Mouse (Mus musculus): ENCODE measurements at regions not wholly inside any gene's neighbourhood (a gene's known extent, or its start where the extent isn't known, plus 50 kb on each side); places are given as distances from the start of the nearest gene placed in this dataset.
"Not testable (repeated sequence)": the region's sequence is repeated elsewhere in the genome, so short reads cannot be mapped to it uniquely, and the experiment has no call there.

- Histone ChIP-seq H3K27me3 (ENCODE audit: control insufficient read depth, insufficient read depth, low read length) (no peaks in the 10 kb centered on the region), H3K36me3 (ENCODE audit: control insufficient read depth, insufficient read depth, low read length) (no peaks in the 10 kb centered on the region), H3K4me2 (ENCODE audit: low read length) (no peak overlapping the region), H3K4me1 (ENCODE audit: control insufficient read depth in 2 of 2, insufficient read depth in 2 of 2, low read length in 2 of 2) (no peaks in the 10 kb centered on the region), H3K4me3 (ENCODE audit: control insufficient read depth in 1 of 2, insufficient read depth in 1 of 2, low read depth in 1 of 2, low read length in 2 of 2) (no peak overlapping the region), H3K9me3 (ENCODE audit: control insufficient read depth, low read length) (no peaks in the 10 kb centered on the region), H3K9ac (ENCODE audit: low read length) (no peak overlapping the region), H3K27ac (replicated peaks in 1 of 2; ENCODE audit: control insufficient read depth in 1 of 2, insufficient read depth in 1 of 2, low read depth in 2 of 2, low read length in 2 of 2) (no peak overlapping the region)
- no peak for ATAC-seq (ENCODE audit: insufficient number of reproducible peaks, insufficient read depth, low FRiP score, low read depth)
- 88% methylated on average over 6 of the region's 6 CpGs for WGBS
Measured at GRCm38 (mm10) chr12:77891452-77891851, 302.6 kb upstream of the Gm6657 start.

GRCm38 (mm10) chr12:77894238-77894637 lies 299.8 kb upstream of the Gm6657 start:
- H3K27ac ChIP-seq (replicated peaks in 1 of 2; ENCODE audit: control insufficient read depth in 1 of 2, insufficient read depth in 1 of 2, low read depth in 2 of 2, low read length in 2 of 2) = no peak overlapping the region
- H3K36me3 ChIP-seq (ENCODE audit: control insufficient read depth, insufficient read depth, low read length) = no peaks in the 10 kb centered on the region
- H3K4me3 ChIP-seq (ENCODE audit: control insufficient read depth in 1 of 2, insufficient read depth in 1 of 2, low read depth in 1 of 2, low read length in 2 of 2) = no peak overlapping the region
- H3K4me1 ChIP-seq (ENCODE audit: control insufficient read depth in 2 of 2, insufficient read depth in 2 of 2, low read length in 2 of 2) = no peaks in the 10 kb centered on the region
- H3K4me2 ChIP-seq (ENCODE audit: low read length) = no peak overlapping the region
- H3K9ac ChIP-seq (ENCODE audit: low read length) = no peak overlapping the region
- no peak for ATAC-seq (ENCODE audit: insufficient number of reproducible peaks, insufficient read depth, low FRiP score, low read depth)
- no peaks in the 10 kb centered on the region for H3K27me3 ChIP-seq (ENCODE audit: control insufficient read depth, insufficient read depth, low read length)
- H3K9me3 ChIP-seq (ENCODE audit: control insufficient read depth, low read length) = no peaks in the 10 kb centered on the region

GRCm38 (mm10) chr12:77895508-77895907 lies 298.5 kb upstream of the Gm6657 start:
- Histone ChIP-seq H3K27ac (replicated peaks in 1 of 2; ENCODE audit: control insufficient read depth in 1 of 2, insufficient read depth in 1 of 2, low read depth in 2 of 2, low read length in 2 of 2) (no peak overlapping the region), H3K27me3 (ENCODE audit: control insufficient read depth, insufficient read depth, low read length) (no peaks in the 10 kb centered on the region), H3K4me2 (ENCODE audit: low read length) (no peak overlapping the region), H3K36me3 (ENCODE audit: control insufficient read depth, insufficient read depth, low read length) (no peaks in the 10 kb centered on the region), H3K9me3 (ENCODE audit: control insufficient read depth, low read length) (no peaks in the 10 kb centered on the region), H3K4me1 (ENCODE audit: control insufficient read depth in 2 of 2, insufficient read depth in 2 of 2, low read length in 2 of 2) (no peaks in the 10 kb centered on the region), H3K4me3 (ENCODE audit: control insufficient read depth in 1 of 2, insufficient read depth in 1 of 2, low read depth in 1 of 2, low read length in 2 of 2) (no peak overlapping the region), H3K9ac (ENCODE audit: low read length) (no peak overlapping the region)
- no peak for ATAC-seq (ENCODE audit: insufficient number of reproducible peaks, insufficient read depth, low FRiP score, low read depth)
- WGBS = 60% methylated on average over 2 of the region's 2 CpGs

GRCm38 (mm10) chr12:77898974-77899373 lies 295.1 kb upstream of the Gm6657 start:
- not testable (repeated sequence) for H3K27me3 ChIP-seq (ENCODE audit: control insufficient read depth, insufficient read depth, low read length); H3K4me1 ChIP-seq (ENCODE audit: control insufficient read depth in 2 of 2, insufficient read depth in 2 of 2, low read length in 2 of 2); ATAC-seq (ENCODE audit: insufficient number of reproducible peaks, insufficient read depth, low FRiP score, low read depth); H3K27ac ChIP-seq (replicated peaks in 1 of 2; ENCODE audit: control insufficient read depth in 1 of 2, insufficient read depth in 1 of 2, low read depth in 2 of 2, low read length in 2 of 2); H3K4me2 ChIP-seq (ENCODE audit: low read length); H3K36me3 ChIP-seq (ENCODE audit: control insufficient read depth, insufficient read depth, low read length); H3K9me3 ChIP-seq (ENCODE audit: control insufficient read depth, low read length); H3K4me3 ChIP-seq (ENCODE audit: control insufficient read depth in 1 of 2, insufficient read depth in 1 of 2, low read depth in 1 of 2, low read length in 2 of 2); H3K9ac ChIP-seq (ENCODE audit: low read length)
- 84% methylated on average over 2 of the region's 2 CpGs for WGBS

GRCm38 (mm10) chr12:77901254-77901653 lies 292.8 kb upstream of the Gm6657 start:
- ATAC-seq (ENCODE audit: insufficient number of reproducible peaks, insufficient read depth, low FRiP score, low read depth) = no peak
- 88% methylated on average over 1 of the region's 1 CpGs for WGBS

GRCm38 (mm10) chr12:77912863-77913554 lies 281.0 kb upstream of the Gm6657 start:
- no peaks in the 10 kb centered on the region for H3K36me3 ChIP-seq (ENCODE audit: control insufficient read depth, insufficient read depth, low read length)
- 41% methylated on average over 4 of the region's 4 CpGs for WGBS
- no peaks in the 10 kb centered on the region for H3K9me3 ChIP-seq (ENCODE audit: control insufficient read depth, low read length)
- no peaks in the 10 kb centered on the region for H3K4me1 ChIP-seq (ENCODE audit: control insufficient read depth in 2 of 2, insufficient read depth in 2 of 2, low read length in 2 of 2)
- H3K9ac ChIP-seq (ENCODE audit: low read length) = no peak overlapping the region
- no peaks in the 10 kb centered on the region for H3K27me3 ChIP-seq (ENCODE audit: control insufficient read depth, insufficient read depth, low read length)
- H3K27ac ChIP-seq (replicated peaks in 1 of 2; ENCODE audit: control insufficient read depth in 1 of 2, insufficient read depth in 1 of 2, low read depth in 2 of 2, low read length in 2 of 2) = no peak overlapping the region
- no peak overlapping the region for H3K4me3 ChIP-seq (ENCODE audit: control insufficient read depth in 1 of 2, insufficient read depth in 1 of 2, low read depth in 1 of 2, low read length in 2 of 2)
- ATAC-seq (ENCODE audit: insufficient number of reproducible peaks, insufficient read depth, low FRiP score, low read depth) = no peak
- no peak overlapping the region for H3K4me2 ChIP-seq (ENCODE audit: low read length)

More at GRCm38 (mm10) chr12:77901254-77901653, 292.8 kb upstream of the Gm6657 start:
- Histone ChIP-seq H3K4me3 (ENCODE audit: control insufficient read depth in 1 of 2, insufficient read depth in 1 of 2, low read depth in 1 of 2, low read length in 2 of 2) (no peak overlapping the region), H3K36me3 (ENCODE audit: control insufficient read depth, insufficient read depth, low read length) (no peaks in the 10 kb centered on the region), H3K27me3 (ENCODE audit: control insufficient read depth, insufficient read depth, low read length) (no peaks in the 10 kb centered on the region), H3K4me1 (ENCODE audit: control insufficient read depth in 2 of 2, insufficient read depth in 2 of 2, low read length in 2 of 2) (no peaks in the 10 kb centered on the region), H3K27ac (replicated peaks in 1 of 2; ENCODE audit: control insufficient read depth in 1 of 2, insufficient read depth in 1 of 2, low read depth in 2 of 2, low read length in 2 of 2) (no peak overlapping the region), H3K4me2 (ENCODE audit: low read length) (no peak overlapping the region), H3K9ac (ENCODE audit: low read length) (no peak overlapping the region), H3K9me3 (ENCODE audit: control insufficient read depth, low read length) (no peaks in the 10 kb centered on the region)

GRCm38 (mm10) chr12:77928729-77929128 lies 265.3 kb upstream of the Gm6657 start:
- no peak overlapping the region for H3K9ac ChIP-seq (ENCODE audit: low read length)
- 43% methylated on average over 4 of the region's 4 CpGs for WGBS

GRCm38 (mm10) chr12:77929571-77929970 lies 264.5 kb upstream of the Gm6657 start:
- no peak overlapping the region for H3K4me2 ChIP-seq (ENCODE audit: low read length)
- no peak for ATAC-seq (ENCODE audit: insufficient number of reproducible peaks, insufficient read depth, low FRiP score, low read depth)
- no peaks in the 10 kb centered on the region for H3K9me3 ChIP-seq (ENCODE audit: control insufficient read depth, low read length)
- WGBS = 64% methylated on average over 1 of the region's 1 CpGs
- no peaks in the 10 kb centered on the region for H3K36me3 ChIP-seq (ENCODE audit: control insufficient read depth, insufficient read depth, low read length)
- H3K4me1 ChIP-seq (ENCODE audit: control insufficient read depth in 2 of 2, insufficient read depth in 2 of 2, low read length in 2 of 2) = no peaks in the 10 kb centered on the region
- H3K9ac ChIP-seq (ENCODE audit: low read length) = no peak overlapping the region
- H3K27ac ChIP-seq (replicated peaks in 1 of 2; ENCODE audit: control insufficient read depth in 1 of 2, insufficient read depth in 1 of 2, low read depth in 2 of 2, low read length in 2 of 2) = no peak overlapping the region
- no peak overlapping the region for H3K4me3 ChIP-seq (ENCODE audit: control insufficient read depth in 1 of 2, insufficient read depth in 1 of 2, low read depth in 1 of 2, low read length in 2 of 2)
- H3K27me3 ChIP-seq (ENCODE audit: control insufficient read depth, insufficient read depth, low read length) = no peaks in the 10 kb centered on the region

More at GRCm38 (mm10) chr12:77928729-77929128, 265.3 kb upstream of the Gm6657 start:
- Histone ChIP-seq H3K4me3 (ENCODE audit: control insufficient read depth in 1 of 2, insufficient read depth in 1 of 2, low read depth in 1 of 2, low read length in 2 of 2) (no peak overlapping the region), H3K4me2 (ENCODE audit: low read length) (no peak overlapping the region), H3K9me3 (ENCODE audit: control insufficient read depth, low read length) (no peaks in the 10 kb centered on the region), H3K36me3 (ENCODE audit: control insufficient read depth, insufficient read depth, low read length) (no peaks in the 10 kb centered on the region), H3K4me1 (ENCODE audit: control insufficient read depth in 2 of 2, insufficient read depth in 2 of 2, low read length in 2 of 2) (no peaks in the 10 kb centered on the region), H3K27me3 (ENCODE audit: control insufficient read depth, insufficient read depth, low read length) (no peaks in the 10 kb centered on the region), H3K27ac (replicated peaks in 1 of 2; ENCODE audit: control insufficient read depth in 1 of 2, insufficient read depth in 1 of 2, low read depth in 2 of 2, low read length in 2 of 2) (no peak overlapping the region)
- no peak for ATAC-seq (ENCODE audit: insufficient number of reproducible peaks, insufficient read depth, low FRiP score, low read depth)
